Mouse (Mus musculus): Measurements from ENCODE around the gene Mtmr12. TPM values are rescaled to one million over a fixed set of nuclear protein-coding genes. Genes with fewer than 3 reads are reported as not detected.
"Not testable (repeated sequence)": the region's sequence is repeated elsewhere in the genome, so short reads cannot be mapped to it uniquely, and the experiment has no call there.

The Mtmr12 gene
- 14.8 and 18.4 TPM in 2 replicates for total RNA-seq (2012; rRNA removed)

- Histone ChIP-seq H3K27ac (ENCODE audit: insufficient read depth, low read depth, low read length, poor library complexity, severe bottlenecking) (peak within 1 kb of the TSS; percentile 80), H3K4me3 (ENCODE audit: insufficient read depth in 1 of 2, low read depth in 1 of 2, low read length in 2 of 2, poor library complexity in 1 of 2, severe bottlenecking in 1 of 2) (peak within 1 kb of the TSS; percentile 93 to 94), H3K9me3 (ENCODE audit: control insufficient read depth, insufficient read depth, low read depth, low read length) (no peaks in the 10 kb centered on the region), H3K36me3 (ENCODE audit: control insufficient read depth, insufficient read depth, low read length, poor library complexity, severe bottlenecking) (no peaks in the 10 kb centered on the region), H3K9ac (ENCODE audit: insufficient read depth, low read depth, low read length, poor library complexity, severe bottlenecking) (peak within 1 kb of the TSS; percentile 94), H3K4me1 (ENCODE audit: control insufficient read depth in 2 of 2, insufficient read depth in 2 of 2, low read length in 2 of 2, poor library complexity in 1 of 2) (peaks cover 15 to 24% of the 10 kb centered on the region in 2 experiments)
- peak; percentile 96 for DNase-seq (ENCODE audit: low read depth, low spot score)
- no peak for TF ChIP-seq MAFK (IDR thresholded peaks at IDR 0.05; ENCODE audit: insufficient read depth, low read depth, low read length)
- TF ChIP-seq CHD2 (IDR thresholded peaks at IDR 0.05; ENCODE audit: low read depth, low read length): no peak
- no peak for TF ChIP-seq ZC3H11A (IDR thresholded peaks at IDR 0.05; ENCODE audit: borderline replicate concordance, low read depth, low read length)
- TF ChIP-seq HCFC1 (IDR thresholded peaks at IDR 0.05; ENCODE audit: borderline replicate concordance, insufficient read depth, low read length): no peak; the same call in 1 of the 2 replicates
- no peak for TF ChIP-seq ZNF384 (IDR thresholded peaks at IDR 0.05; ENCODE audit: low read depth, low read length)
- in situ Hi-C loops (cut with MboI; ENCODE audit: low sequenced_read_pairs in 2 of 2, unreplicated experiment in 2 of 2): no loop called here
These were observed at the start of gene Mtmr12 for GRCm38 (mm10) chr15:12204319-12205159. Gene Mtmr12, plus strand, starts transcription at chr15:12205028.

- in situ Hi-C loops (cut with MboI; ENCODE audit: low sequenced_read_pairs in 2 of 2, unreplicated experiment in 2 of 2): no loop called here
- H3K9ac ChIP-seq (ENCODE audit: insufficient read depth, low read depth, low read length, poor library complexity, severe bottlenecking): no peak overlapping the region
- H3K27ac ChIP-seq (ENCODE audit: insufficient read depth, low read depth, low read length, poor library complexity, severe bottlenecking): no peak overlapping the region
- peaks cover 9% of the 10 kb centered on the region for H3K36me3 ChIP-seq (ENCODE audit: control insufficient read depth, insufficient read depth, low read length, poor library complexity, severe bottlenecking)
- H3K9me3 ChIP-seq (ENCODE audit: control insufficient read depth, insufficient read depth, low read depth, low read length): no peaks in the 10 kb centered on the region
- H3K4me1 ChIP-seq (ENCODE audit: control insufficient read depth in 2 of 2, insufficient read depth in 2 of 2, low read length in 2 of 2, poor library complexity in 1 of 2): no peaks in the 10 kb centered on the region
- no peak overlapping the region for H3K4me3 ChIP-seq (ENCODE audit: insufficient read depth in 1 of 2, low read depth in 1 of 2, low read length in 2 of 2, poor library complexity in 1 of 2, severe bottlenecking in 1 of 2)
- no peak for TF ChIP-seq ZNF384 (IDR thresholded peaks at IDR 0.05; ENCODE audit: low read depth, low read length)
- TF ChIP-seq ZC3H11A (IDR thresholded peaks at IDR 0.05; ENCODE audit: borderline replicate concordance, low read depth, low read length): no peak
- TF ChIP-seq MAFK (IDR thresholded peaks at IDR 0.05; ENCODE audit: insufficient read depth, low read depth, low read length): no peak
- no peak for TF ChIP-seq HCFC1 (IDR thresholded peaks at IDR 0.05; ENCODE audit: borderline replicate concordance, insufficient read depth, low read length)
- TF ChIP-seq CHD2 (IDR thresholded peaks at IDR 0.05; ENCODE audit: low read depth, low read length): no peak
- DNase-seq (ENCODE audit: low read depth, low spot score): no peak
These were observed 26.7 kb upstream of the Mtmr12 start for GRCm38 (mm10) chr15:12178126-12178525.

- in situ Hi-C loops (cut with MboI; ENCODE audit: low sequenced_read_pairs in 2 of 2, unreplicated experiment in 2 of 2); H3K27ac ChIP-seq (ENCODE audit: insufficient read depth, low read depth, low read length, poor library complexity, severe bottlenecking); H3K36me3 ChIP-seq (ENCODE audit: control insufficient read depth, insufficient read depth, low read length, poor library complexity, severe bottlenecking); DNase-seq (ENCODE audit: low read depth, low spot score); H3K4me3 ChIP-seq (ENCODE audit: insufficient read depth in 1 of 2, low read depth in 1 of 2, low read length in 2 of 2, poor library complexity in 1 of 2, severe bottlenecking in 1 of 2); H3K4me1 ChIP-seq (ENCODE audit: control insufficient read depth in 2 of 2, insufficient read depth in 2 of 2, low read length in 2 of 2, poor library complexity in 1 of 2); H3K9ac ChIP-seq (ENCODE audit: insufficient read depth, low read depth, low read length, poor library complexity, severe bottlenecking); H3K9me3 ChIP-seq (ENCODE audit: control insufficient read depth, insufficient read depth, low read depth, low read length): not testable (repeated sequence)
These were observed 23.5 kb upstream of the Mtmr12 start for GRCm38 (mm10) chr15:12181181-12181805.

GRCm38 (mm10) chr15:12193880-12194816 lies 10.7 kb upstream of the Mtmr12 start:
- no peak for TF ChIP-seq HCFC1 (IDR thresholded peaks at IDR 0.05; ENCODE audit: borderline replicate concordance, insufficient read depth, low read length)
- no peak for TF ChIP-seq ZNF384 (IDR thresholded peaks at IDR 0.05; ENCODE audit: low read depth, low read length)
- TF ChIP-seq ZC3H11A (IDR thresholded peaks at IDR 0.05; ENCODE audit: borderline replicate concordance, low read depth, low read length): no peak
- TF ChIP-seq MAFK (IDR thresholded peaks at IDR 0.05; ENCODE audit: insufficient read depth, low read depth, low read length): no peak
- no peak for TF ChIP-seq CHD2 (IDR thresholded peaks at IDR 0.05; ENCODE audit: low read depth, low read length)
- Histone ChIP-seq H3K4me3 (ENCODE audit: insufficient read depth in 1 of 2, low read depth in 1 of 2, low read length in 2 of 2, poor library complexity in 1 of 2, severe bottlenecking in 1 of 2) (no peak overlapping the region), H3K4me1 (ENCODE audit: control insufficient read depth in 2 of 2, insufficient read depth in 2 of 2, low read length in 2 of 2, poor library complexity in 1 of 2) (peaks cover 5 to 17% of the 10 kb centered on the region in 2 experiments; a peak in 3 of 4 replicates), H3K36me3 (ENCODE audit: control insufficient read depth, insufficient read depth, low read length, poor library complexity, severe bottlenecking) (no peaks in the 10 kb centered on the region), H3K27ac (ENCODE audit: insufficient read depth, low read depth, low read length, poor library complexity, severe bottlenecking) (no peak overlapping the region), H3K9me3 (ENCODE audit: control insufficient read depth, insufficient read depth, low read depth, low read length) (no peaks in the 10 kb centered on the region), H3K9ac (ENCODE audit: insufficient read depth, low read depth, low read length, poor library complexity, severe bottlenecking) (peak overlapping the region; percentile 8; the same call in 1 of the 2 replicates)
- in situ Hi-C loops (cut with MboI; ENCODE audit: low sequenced_read_pairs in 2 of 2, unreplicated experiment in 2 of 2): no loop called here
- DNase-seq (ENCODE audit: low read depth, low spot score): no peak

All from ES-E14 (cell line).